Mouse (Mus musculus): Measurements from ENCODE around the gene Iqsec3.

Iqsec3 gene

GRCm38 (mm10) chr6:121326486-121327069 lies 146.9 kb downstream of the Iqsec3 start:
- ATAC-seq (ENCODE audit: insufficient number of reproducible peaks, low FRiP score, low TSS enrichment), result no peak

DNA sequence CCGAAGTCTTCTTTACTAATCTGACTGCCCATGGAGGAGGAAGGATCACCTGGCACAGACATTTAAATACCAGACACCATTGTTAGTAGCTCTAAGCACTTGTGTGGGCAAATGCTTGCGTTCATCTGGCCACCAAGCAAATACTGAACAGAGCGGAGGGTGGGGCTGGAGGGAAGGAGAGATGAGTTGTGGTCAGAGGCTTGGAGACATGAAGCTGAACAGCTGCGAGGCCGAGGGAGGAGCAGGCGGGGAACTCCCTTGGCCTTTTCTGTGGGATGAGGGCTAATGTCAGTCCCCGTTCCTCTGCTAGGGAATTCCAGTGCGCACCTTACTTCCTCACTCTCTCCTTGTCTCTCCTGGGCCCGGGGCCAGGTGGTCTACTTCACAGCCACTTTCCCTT lies 147.7 kb downstream of the Iqsec3 start:
- ATAC-seq (ENCODE audit: insufficient number of reproducible peaks, low FRiP score, low TSS enrichment), result no peak

GRCm38 (mm10) chr6:121325298-121325697 lies 148.2 kb downstream of the Iqsec3 start:
- ATAC-seq (ENCODE audit: insufficient number of reproducible peaks, low FRiP score, low TSS enrichment), result no peak
